Mouse (Mus musculus): ENCODE data around the gene Tcirg1. TPM values are rescaled to one million over a fixed set of nuclear protein-coding genes. Genes with fewer than 3 reads are reported as not detected.

The Tcirg1 gene
- total RNA-seq, 2 experiments from 2014 or later: 8.9 to 9.8 TPM

- DNase-seq (ENCODE audit: low spot score): no peak
- intact Hi-C loops (cut with DNase I): no loop called here
Observed at GRCm38 (mm10) chr19:3862713-3863112, 44.2 kb downstream of the Tcirg1 start.

GRCm38 (mm10) chr19:3857220-3857619 is 49.7 kb downstream of the Tcirg1 start:
- intact Hi-C loops (cut with DNase I): no loop called here
- DNase-seq (ENCODE audit: low spot score): no peak

DNA sequence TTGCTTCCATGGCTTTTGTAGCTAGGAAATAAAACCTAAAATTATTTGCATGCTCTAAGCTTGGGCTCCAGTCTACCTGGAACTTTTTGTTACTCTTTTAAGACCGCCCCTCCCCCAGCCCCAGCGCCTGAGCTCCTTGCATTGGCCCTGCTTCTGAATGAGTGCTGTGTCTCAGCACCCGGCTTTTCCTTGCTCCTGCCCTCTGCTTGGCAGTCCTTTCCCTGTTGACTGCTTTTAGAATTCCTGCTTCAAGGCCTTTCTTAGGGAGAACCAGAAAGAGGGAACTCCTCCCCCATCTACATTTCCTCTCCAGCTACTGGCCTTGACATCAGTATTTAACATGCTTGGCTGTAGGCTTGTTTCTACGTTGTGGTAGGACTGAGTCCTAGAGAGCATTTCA is 51.3 kb downstream of the Tcirg1 start:
- intact Hi-C loops (cut with DNase I): no loop called here
- no peak for DNase-seq (ENCODE audit: low spot score)

DNA sequence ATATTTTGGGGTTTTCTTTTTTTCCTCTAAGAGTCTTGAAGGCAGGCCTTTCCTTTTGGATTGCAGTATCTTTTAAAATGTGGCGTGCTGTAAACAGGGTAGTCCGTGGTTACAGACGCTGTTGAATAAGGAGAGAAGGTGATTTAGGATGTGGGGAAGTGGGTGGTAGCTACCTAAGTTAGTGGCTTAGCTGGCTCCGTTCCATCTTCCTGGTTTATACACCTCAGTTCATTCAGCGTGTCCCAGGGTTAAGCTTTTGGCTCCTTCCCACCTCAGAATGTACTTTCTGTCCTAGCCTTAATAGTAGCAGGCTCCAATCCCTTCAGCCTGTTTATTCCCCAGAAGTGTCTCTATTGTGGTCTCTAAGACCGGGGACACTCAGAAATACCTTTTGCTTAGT is 51.8 kb downstream of the Tcirg1 start:
- DNase-seq (ENCODE audit: low spot score): no peak
- intact Hi-C loops (cut with DNase I): no loop called here

DNA sequence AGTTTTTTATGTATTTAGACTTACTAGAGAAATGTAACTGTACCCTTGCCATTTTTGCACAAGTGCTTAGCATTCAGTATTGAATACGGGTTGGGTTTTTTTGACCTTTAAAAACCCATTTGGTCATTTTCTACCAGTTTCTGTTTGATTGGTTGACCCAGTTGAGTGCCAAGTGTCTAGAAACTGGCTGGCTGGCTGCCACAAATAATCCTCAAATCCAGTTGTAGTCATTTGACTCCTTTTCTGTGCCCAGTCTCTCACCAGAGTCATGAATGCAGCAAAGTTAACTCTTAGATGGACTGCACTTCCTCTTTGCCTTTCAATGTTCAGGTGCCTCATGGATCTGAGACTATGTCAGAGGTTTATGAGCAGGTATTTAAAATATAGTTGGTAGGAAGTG is 53.0 kb downstream of the Tcirg1 start:
- intact Hi-C loops (cut with DNase I): loop anchor here (5.0 kb wide), 3 partner anchors 48 to 128 kb away; partner anchors contain the start of gene Kmt5b
- DNase-seq (ENCODE audit: low spot score): no peak

DNA sequence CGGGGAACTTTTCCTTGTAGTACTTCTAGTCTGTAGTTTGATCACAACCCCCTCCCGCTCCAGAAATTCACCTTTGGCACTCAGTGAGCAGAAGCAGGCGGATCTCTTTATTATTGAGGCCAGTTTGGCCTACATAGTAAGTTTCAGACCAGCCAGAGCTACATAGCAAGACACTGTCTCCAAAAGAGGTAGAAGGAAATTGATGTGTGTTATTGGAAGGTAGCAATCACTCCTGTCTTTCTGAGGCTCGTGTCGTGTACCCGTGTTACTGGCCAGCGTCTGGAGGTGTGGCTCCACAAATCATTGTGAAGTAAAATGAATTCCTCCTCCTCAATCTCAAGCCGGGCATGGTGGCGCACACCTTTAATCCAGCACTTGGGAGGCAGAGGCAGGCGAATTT is 53.8 kb downstream of the Tcirg1 start:
- intact Hi-C loops (cut with DNase I): loop anchor here (5.0 kb wide), 3 partner anchors 49 to 129 kb away; partner anchors contain the start of gene Kmt5b

GRCm38 (mm10) chr19:3851979-3852681 is 54.8 kb downstream of the Tcirg1 start:
- intact Hi-C loops (cut with DNase I): loop anchor here (5.0 kb wide), 3 partner anchors 50 to 130 kb away; partner anchors contain the start of gene Kmt5b
- DNase-seq (ENCODE audit: low spot score): peak; percentile 27

More for the DNA sequence above, 53.8 kb downstream of the Tcirg1 start:
- no peak for DNase-seq (ENCODE audit: low spot score)

GRCm38 (mm10) chr19:3851502-3851962 is 55.4 kb downstream of the Tcirg1 start, which contains the start of gene Chka:
Gene Chka, plus strand, starts transcription at chr19:3851773.
- DNase-seq (ENCODE audit: low spot score): peak; percentile 93
- intact Hi-C loops (cut with DNase I): loop anchor here (5.0 kb wide), 3 partner anchors 51 to 131 kb away; partner anchors contain the start of gene Kmt5b

DNA sequence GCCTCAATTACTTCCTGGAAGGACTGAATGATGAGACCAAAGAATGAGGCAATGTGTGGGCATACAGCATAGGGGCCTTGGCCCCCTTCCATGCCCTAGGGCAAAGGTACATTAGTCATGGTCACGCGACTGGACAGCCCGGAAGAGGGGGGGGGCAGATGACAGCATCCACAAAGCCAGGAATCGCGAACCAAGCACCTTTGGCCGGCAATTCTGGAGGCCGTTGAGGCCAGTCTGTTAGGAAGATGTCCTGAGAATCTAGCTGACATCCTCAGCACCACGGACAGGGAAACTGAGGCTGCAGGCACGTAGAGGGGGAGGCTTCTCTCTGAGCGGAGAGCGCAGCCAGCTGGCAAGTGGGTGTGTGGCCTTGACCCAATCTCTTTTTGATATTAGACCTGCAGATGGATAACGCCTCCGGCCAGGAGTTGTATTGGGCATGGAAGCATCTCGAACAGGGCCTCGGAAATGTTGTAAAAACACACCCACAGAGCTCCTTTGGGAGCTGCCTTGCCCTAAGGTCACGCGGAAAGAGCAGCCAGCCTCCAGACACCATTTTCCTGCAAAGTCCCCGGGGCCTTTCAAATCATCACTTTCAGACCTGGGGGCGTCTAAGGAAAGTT is 56.0 kb downstream of the Tcirg1 start:
- intact Hi-C loops (cut with DNase I): loop anchor here (5.0 kb wide), 3 partner anchors 51 to 131 kb away; partner anchors contain the start of gene Kmt5b
- DNase-seq (ENCODE audit: low spot score): no peak

- intact Hi-C loops (cut with DNase I): loop anchor here (5.0 kb wide), 3 partner anchors 52 to 132 kb away; partner anchors contain the start of gene Kmt5b
Observed at GRCm38 (mm10) chr19:3850076-3850475, 56.9 kb downstream of the Tcirg1 start.

GRCm38 (mm10) chr19:3849251-3849650 is 57.7 kb downstream of the Tcirg1 start:
- intact Hi-C loops (cut with DNase I): no loop called here
- DNase-seq (ENCODE audit: low spot score): no peak

More at GRCm38 (mm10) chr19:3850076-3850475, 56.9 kb downstream of the Tcirg1 start:
- DNase-seq (ENCODE audit: low spot score): no peak

GRCm38 (mm10) chr19:3848207-3848808 is 58.6 kb downstream of the Tcirg1 start:
- intact Hi-C loops (cut with DNase I): no loop called here
- DNase-seq (ENCODE audit: low spot score): no peak

DNA sequence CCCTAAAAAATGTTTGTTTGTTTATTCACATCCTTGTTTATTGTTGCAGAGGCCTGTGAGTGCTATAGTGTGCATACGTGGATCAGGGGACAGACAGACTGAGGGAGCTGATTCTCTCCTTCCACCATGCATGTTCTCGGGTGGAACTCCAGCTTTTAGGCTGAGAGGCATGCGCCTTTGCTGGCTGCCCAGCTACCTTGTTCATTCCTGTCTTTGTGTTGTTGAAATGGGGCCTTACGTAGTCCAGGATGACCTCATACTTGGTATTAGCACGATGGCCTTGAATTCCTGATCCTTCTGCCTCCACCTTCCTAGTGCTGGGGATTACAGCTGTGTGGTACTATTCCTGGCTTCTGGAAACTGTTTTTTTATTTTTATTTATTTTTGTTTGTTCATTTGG is 59.2 kb downstream of the Tcirg1 start:
- no peak for DNase-seq (ENCODE audit: low spot score)
- intact Hi-C loops (cut with DNase I): no loop called here

- intact Hi-C loops (cut with DNase I): no loop called here
- DNase-seq (ENCODE audit: low spot score): no peak
Observed at GRCm38 (mm10) chr19:3846676-3847604, 60.0 kb downstream of the Tcirg1 start.

Other genes with a start within 250 kb of the Tcirg1 start
- 10 to 100 TPM; 49.8 to 52.1 TPM for gene Lrp5, start 220.6 kb downstream of the Tcirg1 start, total RNA-seq (2021)
- gene 1810055G02Rik, start 198.8 kb downstream of the Tcirg1 start, total RNA-seq (2021): 1 to 10 TPM; 7.9 to 8.3 TPM
- 10 to 100 TPM; 30.4 to 35.6 TPM for gene Kmt5b, start 139.7 kb downstream of the Tcirg1 start, total RNA-seq (2021)
- 10 to 100 TPM in 1 of 2 experiments, 1 to 10 TPM in 1; 9.5 to 13.0 TPM for gene Chka, start 55.4 kb downstream of the Tcirg1 start, total RNA-seq (2021)
- 100 to 1,000 TPM; 538 TPM for gene Ndufs8, start 5.6 kb upstream of the Tcirg1 start, total RNA-seq (2021)
- 1 to 10 TPM; 1.8 TPM for gene Aldh3b1, start 22.7 kb upstream of the Tcirg1 start, total RNA-seq (2021)
- gene Unc93b1, start 28.1 kb upstream of the Tcirg1 start, total RNA-seq (2021): 10 to 100 TPM; 19.0 to 20.3 TPM
- 1 to 10 TPM in 1 of 2 experiments, under 1 TPM in 1; 0.60 to 1.1 TPM for gene Aldh3b3, start 51.5 kb upstream of the Tcirg1 start, total RNA-seq (2021)
- gene Aldh3b2, start 65.2 kb upstream of the Tcirg1 start, total RNA-seq (2021): under 1 TPM; 0.14 to 0.23 TPM
- 10 to 100 TPM; 20.3 to 21.5 TPM for gene Acy3, start 79.4 kb upstream of the Tcirg1 start, total RNA-seq (2021)
- gene Tbx10, start 85.6 kb upstream of the Tcirg1 start, total RNA-seq (2021): not detected
- 100 to 1,000 TPM; 109 to 118 TPM for gene Nudt8, start 93.4 kb upstream of the Tcirg1 start, total RNA-seq (2021)
- gene Gm49405, start 93.5 kb upstream of the Tcirg1 start, total RNA-seq (2021): 1 to 10 TPM; 2.0 to 2.2 TPM
- gene Doc2g, start 96.2 kb upstream of the Tcirg1 start, total RNA-seq (2021): 100 to 1,000 TPM; 148 to 152 TPM
- gene Ndufv1, start 105.7 kb upstream of the Tcirg1 start, total RNA-seq (2021): 1,000 to 10,000 TPM; 1,136 to 1,167 TPM
- 100 to 1,000 TPM; 321 to 327 TPM for gene Gstp1, start 130.9 kb upstream of the Tcirg1 start, total RNA-seq (2021)
- 100 to 1,000 TPM in 1 of 2 experiments, 10 to 100 TPM in 1; 87.8 to 116 TPM for gene Gstp2, start 138.9 kb upstream of the Tcirg1 start, total RNA-seq (2021)
- not detected for gene Gstp3, start 152.4 kb upstream of the Tcirg1 start, total RNA-seq (2021)
- gene Cabp2, start 174.4 kb upstream of the Tcirg1 start, total RNA-seq (2021): not detected
- gene Cdk2ap2, start 190.0 kb upstream of the Tcirg1 start, total RNA-seq (2021): 10 to 100 TPM; 36.6 to 45.1 TPM
- 10 to 100 TPM; 20.8 to 22.1 TPM for gene Pitpnm1, start 192.9 kb upstream of the Tcirg1 start, total RNA-seq (2021)
- gene Aip, start 218.7 kb upstream of the Tcirg1 start, total RNA-seq (2021): 10 to 100 TPM; 54.2 to 56.8 TPM
- gene Gpr152, start 232.7 kb upstream of the Tcirg1 start, total RNA-seq (2021): not detected
- gene Cabp4, start 236.9 kb upstream of the Tcirg1 start, total RNA-seq (2021): under 1 TPM in 1 of 2 experiments, not detected in 1; 0.31 TPM
- 10 to 100 TPM; 53.4 to 57.6 TPM for gene Coro1b, start 241.5 kb upstream of the Tcirg1 start, total RNA-seq (2021)
- 1 to 10 TPM in 1 of 2 experiments, under 1 TPM in 1; 0.94 to 1.5 TPM for gene Ptprcap, start 246.5 kb upstream of the Tcirg1 start, total RNA-seq (2021)